ENCODE assay signal across 15 mouse cellular contexts in the genomic region with DNA sequence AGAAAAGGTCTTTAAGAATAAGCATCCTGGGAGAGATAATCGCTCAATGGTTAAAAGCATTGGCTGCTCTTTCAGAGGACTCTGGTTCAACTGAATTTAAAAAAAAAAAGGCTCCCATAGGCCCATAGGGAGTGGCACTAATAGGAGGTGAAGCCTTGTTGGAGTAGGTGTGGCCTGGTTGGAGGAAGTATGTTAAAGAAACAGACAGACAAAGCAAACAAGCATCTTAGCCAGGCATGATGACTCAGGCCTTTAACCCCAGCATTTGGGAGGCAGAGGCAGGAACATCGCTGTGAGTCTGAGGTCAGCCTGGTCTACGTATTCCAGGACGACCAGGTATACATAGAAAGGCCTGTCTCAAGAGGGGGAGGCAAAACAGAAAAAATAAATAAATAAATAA. TPM values are rescaled to one million over a fixed set of nuclear protein-coding genes. Genes with fewer than 3 reads are reported as not detected.
DNase-seq lines count a peak whose midpoint lies in the region; ATAC-seq and TF ChIP-seq lines count a peak whose summit lies in the region.
"Had no signal": no experiment of that assay in that cellular context is flagged by ENCODE, and none has a peak within 500 bp of the region (broad histone marks: within the 10 kb centered on the region; RNA-seq: fewer than 3 reads in every experiment).

No protein-coding gene starts in this region.

- no peak overlapping the region for H3K4me2 ChIP-seq in liver, postnatal 0 days (ENCODE audit: low read depth, low read length)
- no peak overlapping the region for H3K4me2 ChIP-seq in forebrain, embryonic 15.5 days (replicated peaks)
- H3K4me2 ChIP-seq: forebrain, embryonic 13.5 days had no signal

- no peak for TF ChIP-seq EP300 in liver, postnatal 0 days (IDR thresholded peaks at IDR 0.05; ENCODE audit: low read depth)

- H3K4me1 ChIP-seq in ES-E14 (ENCODE audit: control insufficient read depth in 2 of 2, insufficient read depth in 2 of 2, low read length in 2 of 2, poor library complexity in 1 of 2) = peaks cover 6 to 7% of the 10 kb centered on the region in 2 experiments; a peak in 2 of 4 replicates
- peaks cover 3% of the 10 kb centered on the region for H3K4me1 ChIP-seq in liver, postnatal 0 days (ENCODE audit: insufficient read depth)
- no peaks in the 10 kb centered on the region for H3K4me1 ChIP-seq in forebrain, embryonic 15.5 days
- no peaks in the 10 kb centered on the region for H3K4me1 ChIP-seq in forebrain, embryonic 10.5 days
- H3K4me1 ChIP-seq: forebrain, embryonic 13.5 days had no signal

- ATAC-seq in granulocyte monocyte progenitor cell, adult 5-6 weeks (replicated peaks; ENCODE audit: poor library complexity, severe bottlenecking) = peak; percentile 39; the same call in 1 of the 2 replicates
- ATAC-seq in liver, postnatal 0 days = peak; percentile 50; the same call in 1 of the 2 replicates
- no peak for ATAC-seq in forebrain, embryonic 15.5 days (replicated peaks)
- no peak for ATAC-seq in cerebellum, adult (ENCODE audit: insufficient number of reproducible peaks, low FRiP score, low TSS enrichment)
- ATAC-seq: forebrain, embryonic 13.5 days had no signal

- no peak overlapping the region for H3K27ac ChIP-seq in ES-E14 (ENCODE audit: insufficient read depth, low read depth, low read length, poor library complexity, severe bottlenecking)
- H3K27ac ChIP-seq in liver, postnatal 0 days (ENCODE audit: low read depth) = no peak overlapping the region
- no peak overlapping the region for H3K27ac ChIP-seq in forebrain, embryonic 15.5 days (replicated peaks)
- no peak overlapping the region for H3K27ac ChIP-seq in forebrain, embryonic 10.5 days
- H3K27ac ChIP-seq: forebrain, embryonic 13.5 days had no signal

- H3K9ac ChIP-seq in ES-E14 (ENCODE audit: insufficient read depth, low read depth, low read length, poor library complexity, severe bottlenecking) = no peak overlapping the region
- H3K9ac ChIP-seq in liver, postnatal 0 days (replicated peaks) = no peak overlapping the region
- H3K9ac ChIP-seq in forebrain, embryonic 15.5 days (replicated peaks) = no peak overlapping the region
- H3K9ac ChIP-seq: forebrain, embryonic 13.5 days had no signal

- 83% methylated on average over 4 of the region's 4 CpGs for WGBS in liver, postnatal 0 days (ENCODE audit: insufficient replicate concordance)
- 95% methylated on average over 4 of the region's 4 CpGs for WGBS in forebrain, embryonic 15.5 days
- WGBS in forebrain, embryonic 10.5 days = 92% methylated on average over 4 of the region's 4 CpGs

- no peak overlapping the region for H3K4me3 ChIP-seq in ES-E14 (ENCODE audit: insufficient read depth in 1 of 2, low read depth in 1 of 2, low read length in 2 of 2, poor library complexity in 1 of 2, severe bottlenecking in 1 of 2)
- no peak overlapping the region for H3K4me3 ChIP-seq in liver, postnatal 0 days (ENCODE audit: low read depth, low read length)
- H3K4me3 ChIP-seq in forebrain, embryonic 15.5 days = no peak overlapping the region
- H3K4me3 ChIP-seq in forebrain, embryonic 10.5 days = no peak overlapping the region
- H3K4me3 ChIP-seq: forebrain, embryonic 13.5 days had no signal

- H3K9me3 ChIP-seq in ES-E14 (ENCODE audit: control insufficient read depth, insufficient read depth, low read depth, low read length) = no peaks in the 10 kb centered on the region
- no peaks in the 10 kb centered on the region for H3K9me3 ChIP-seq in liver, postnatal 0 days (ENCODE audit: low read length)
- H3K9me3 ChIP-seq in forebrain, embryonic 15.5 days = no peaks in the 10 kb centered on the region
- no peaks in the 10 kb centered on the region for H3K9me3 ChIP-seq in forebrain, embryonic 10.5 days
- H3K9me3 ChIP-seq: forebrain, embryonic 13.5 days had no signal

- H3K36me3 ChIP-seq in ES-E14 (ENCODE audit: control insufficient read depth, insufficient read depth, low read length, poor library complexity, severe bottlenecking) = peaks cover 3% of the 10 kb centered on the region; the same call in 1 of the 2 replicates
- H3K36me3 ChIP-seq in liver, postnatal 0 days (replicated peaks; ENCODE audit: insufficient read depth, low read length) = peaks cover 16% of the 10 kb centered on the region; the same call in 1 of the 2 replicates
- no peaks in the 10 kb centered on the region for H3K36me3 ChIP-seq in forebrain, embryonic 15.5 days
- peaks cover 62% of the 10 kb centered on the region for H3K36me3 ChIP-seq in forebrain, embryonic 10.5 days (replicated peaks)

- no peaks in the 10 kb centered on the region for H3K27me3 ChIP-seq in liver, postnatal 0 days (ENCODE audit: insufficient read depth, low read length)
- no peaks in the 10 kb centered on the region for H3K27me3 ChIP-seq in forebrain, embryonic 15.5 days
- H3K27me3 ChIP-seq in forebrain, embryonic 10.5 days (ENCODE audit: poor library complexity, severe bottlenecking) = no peaks in the 10 kb centered on the region
- H3K27me3 ChIP-seq: forebrain, embryonic 13.5 days had no signal

- in situ Hi-C loops in ES-E14 (cut with MboI; ENCODE audit: low sequenced_read_pairs in 2 of 2, unreplicated experiment in 2 of 2) = no loop called here

- no peak for TF ChIP-seq CTCF in liver, postnatal 0 days (IDR thresholded peaks at IDR 0.05; ENCODE audit: low read depth)

- DNase-seq in 416B (ENCODE audit: low read depth) = peak; percentile 81
- DNase-seq in ES-E14 (ENCODE audit: low read depth, low spot score) = peak; percentile 9
- no peak for DNase-seq in liver, postnatal 0 days
- no peak for DNase-seq in forebrain, embryonic 10.5 days (ENCODE audit: extremely low spot score, low spot score)
- no peak for DNase-seq in cerebellum, postnatal 14 days
- DNase-seq: cerebellum, adult 18-20 months; gastrocnemius, postnatal 25 days; heart, postnatal 36 days; kidney, adult 2 months; layer of hippocampus, adult 9-11 months; left cerebral cortex, postnatal 4 days had no signal

TF ChIP-seq in ES-E14, 5 proteins besides CTCF, POLR2A, EP300 and RAD21:
- TF ChIP-seq ZNF384 (IDR thresholded peaks at IDR 0.05; ENCODE audit: low read depth, low read length) (peak; percentile 76), CHD2 (IDR thresholded peaks at IDR 0.05; ENCODE audit: low read depth, low read length) (no peak), MAFK (IDR thresholded peaks at IDR 0.05; ENCODE audit: insufficient read depth, low read depth, low read length) (peak; percentile 87)

RNA-seq across cellular contexts. Expression of gene Dusp16, which starts 39.0 kb away (rescaled TPM):
- total RNA-seq in ES-E14 (2012; rRNA removed) = 10.3 and 11.4 TPM in 2 replicates
- 2.3 and 3.5 TPM in 2 replicates for total RNA-seq in granulocyte monocyte progenitor cell, adult 5-6 weeks (2014; fragmentation: Nextera tagmentation)
- 0.21 and 5.8 TPM in 2 replicates for total RNA-seq in granulocyte monocyte progenitor cell, adult 5-6 weeks (2017)
- polyA plus RNA-seq in liver, postnatal 0 days (2015; fragmentation: Nextera tagmentation; extraction: Ambion mirVana) = 4.5 and 5.3 TPM in 2 replicates
- 8.5 and 10.3 TPM in 2 replicates for polyA plus RNA-seq in forebrain, embryonic 15.5 days (2015; fragmentation: Nextera tagmentation; extraction: Ambion mirVana)
- 16.0 and 19.7 TPM in 2 replicates for polyA plus RNA-seq in forebrain, embryonic 10.5 days (2016; fragmentation: Nextera tagmentation; extraction: Ambion mirVana)

Comparison
In these comparisons a context has a peak if more than half of its experiments do, and no peak if none do; other contexts are left out.
1. DNase-seq: peak in 416B (single experiment) and ES-E14 (single experiment); none in liver, postnatal 0 days (single experiment), forebrain, embryonic 10.5 days (single experiment) and cerebellum, postnatal 14 days (0 of 2).
2. ATAC-seq: peak in granulocyte monocyte progenitor cell, adult 5-6 weeks (single experiment) and liver, postnatal 0 days (single experiment); none in forebrain, embryonic 15.5 days (single experiment) and cerebellum, adult (single experiment).